Mouse (Mus musculus) frontal cortex, adult (tissue): ENCODE data around the gene 4933407L21Rik.

Experiments
- ATAC-seq: cut with Nextera tagmentation; 2 replicates; pipeline ENCODE4 v1.9.2; 2017; ENCODE audit warnings: mild to moderate bottlenecking, moderate library complexity, mixed read lengths; ENCODE audit not compliant: low TSS enrichment

Gene 4933407L21Rik

DNA sequence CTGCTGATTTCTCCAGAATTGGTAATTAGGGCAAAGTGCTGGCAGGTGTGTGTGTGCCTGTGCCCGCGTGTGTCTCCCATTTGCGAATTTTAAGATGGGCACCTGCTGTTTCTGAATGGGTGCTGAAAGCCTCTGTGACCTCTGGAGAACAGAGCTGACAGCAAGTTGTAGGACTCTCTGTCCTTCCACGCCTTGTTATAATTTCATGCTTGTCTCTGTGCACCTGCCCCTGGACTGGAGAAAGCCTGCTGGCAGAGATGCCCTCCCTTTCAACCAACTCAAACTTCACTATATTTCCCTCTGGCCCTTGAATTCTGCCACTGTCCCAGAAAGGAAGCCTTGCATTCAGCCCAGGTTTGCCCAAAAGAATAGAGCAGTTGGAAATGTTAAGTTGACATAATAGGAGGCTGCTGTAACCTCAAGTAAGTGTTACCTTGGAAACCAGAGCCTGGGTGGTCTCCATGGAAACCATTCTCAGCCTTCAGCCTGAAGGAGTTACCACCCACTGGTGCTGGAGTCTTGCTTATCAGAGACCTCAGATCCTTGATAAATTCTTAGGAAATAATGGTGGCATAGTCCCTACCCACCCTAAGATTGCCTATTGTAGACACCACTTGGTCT lies 11.3 kb upstream of the 4933407L21Rik start:
- ATAC-seq: peak; percentile 85

DNA sequence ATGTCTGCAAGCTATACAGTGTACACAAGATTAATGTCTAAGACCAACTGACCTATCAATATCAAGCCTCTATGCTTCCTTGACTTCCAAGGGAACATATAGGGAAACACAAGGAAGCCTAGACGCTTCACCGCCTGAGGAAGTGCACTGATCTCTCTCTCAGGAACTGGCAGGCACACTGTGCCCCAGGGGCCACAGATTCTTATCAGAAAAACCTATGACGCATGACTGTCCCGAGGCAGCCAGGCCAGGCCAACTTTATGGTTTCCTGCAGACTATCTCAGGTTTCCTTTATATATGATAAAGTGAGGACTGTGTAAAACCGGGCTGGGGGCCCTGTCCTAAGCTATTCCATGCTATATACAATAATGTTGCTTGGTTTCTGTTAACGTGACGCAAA lies 8.7 kb upstream of the 4933407L21Rik start:
- ATAC-seq: no peak

DNA sequence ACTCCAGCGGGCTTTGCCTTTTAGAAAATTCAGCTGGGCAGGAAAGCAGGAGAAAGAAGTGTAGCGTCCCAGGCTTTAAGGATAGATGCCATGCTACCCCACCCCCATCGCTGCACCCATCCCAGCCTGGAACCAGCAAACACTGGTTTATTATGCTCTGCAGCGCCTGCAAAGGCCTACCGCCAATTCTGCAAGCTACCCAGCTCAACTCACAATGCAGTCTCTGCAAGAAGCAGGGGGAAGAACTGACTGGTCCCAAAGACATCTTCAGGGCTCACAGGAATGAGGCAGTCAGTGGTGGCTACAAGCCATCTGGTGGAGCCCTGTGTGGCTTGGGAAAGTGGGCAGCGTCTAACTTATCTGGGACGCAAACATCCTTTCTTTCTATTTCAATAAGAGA lies 6.6 kb upstream of the 4933407L21Rik start:
- peak; percentile 44 for ATAC-seq

DNA sequence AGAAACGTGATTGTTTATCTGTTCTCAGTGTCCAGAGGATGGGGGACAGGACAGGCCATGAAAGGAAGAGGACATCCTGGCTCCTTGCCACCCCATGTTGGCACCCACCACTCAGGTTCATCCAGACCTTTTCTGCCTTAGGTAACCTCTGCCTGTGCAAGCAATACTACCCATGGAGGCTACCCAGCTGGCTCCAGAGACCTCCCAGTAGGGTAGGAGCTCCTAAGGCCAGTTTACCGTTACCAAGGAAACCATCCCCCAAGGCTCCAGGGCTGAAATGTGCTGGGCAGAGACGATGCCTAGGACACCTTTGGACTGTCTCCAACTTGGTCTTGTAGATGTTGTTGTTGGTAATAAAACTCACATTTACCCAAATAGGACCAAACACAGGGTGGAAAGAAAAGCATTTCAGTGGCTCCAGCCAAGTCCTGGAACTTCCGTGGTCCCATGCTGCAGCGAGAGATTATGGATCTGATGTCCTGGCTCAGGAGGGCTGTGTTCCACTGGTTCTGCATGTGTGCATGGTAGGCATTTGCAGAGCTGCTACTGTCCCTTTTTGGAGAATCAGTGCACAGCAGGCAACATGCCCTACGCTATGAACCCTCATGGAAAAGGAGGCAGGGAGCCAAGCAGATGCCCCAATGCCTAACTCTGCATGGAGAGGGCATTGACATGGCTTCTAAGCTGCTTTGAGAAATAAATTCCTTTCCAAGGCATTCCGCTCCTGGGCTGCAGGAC lies 6.0 kb upstream of the 4933407L21Rik start:
- peak; percentile 9; the same call in 1 of the 2 replicates for ATAC-seq

DNA sequence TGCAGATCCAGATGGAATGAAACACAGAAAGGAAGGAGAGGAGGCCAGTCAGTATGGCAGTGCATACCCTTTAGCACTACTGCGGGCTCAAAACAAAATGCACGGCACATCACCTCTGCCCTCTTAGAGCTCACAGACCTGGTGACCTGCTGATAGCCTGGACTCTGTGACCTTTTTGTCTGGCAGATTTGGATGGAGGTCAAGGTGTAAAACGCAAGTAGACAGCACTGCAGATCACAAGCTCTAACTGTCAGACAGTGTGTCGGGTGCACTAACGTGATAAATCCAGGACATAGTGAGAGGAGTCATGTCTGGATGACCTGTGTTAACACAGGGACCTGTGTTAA lies 5.4 kb upstream of the 4933407L21Rik start:
- ATAC-seq: no peak

DNA sequence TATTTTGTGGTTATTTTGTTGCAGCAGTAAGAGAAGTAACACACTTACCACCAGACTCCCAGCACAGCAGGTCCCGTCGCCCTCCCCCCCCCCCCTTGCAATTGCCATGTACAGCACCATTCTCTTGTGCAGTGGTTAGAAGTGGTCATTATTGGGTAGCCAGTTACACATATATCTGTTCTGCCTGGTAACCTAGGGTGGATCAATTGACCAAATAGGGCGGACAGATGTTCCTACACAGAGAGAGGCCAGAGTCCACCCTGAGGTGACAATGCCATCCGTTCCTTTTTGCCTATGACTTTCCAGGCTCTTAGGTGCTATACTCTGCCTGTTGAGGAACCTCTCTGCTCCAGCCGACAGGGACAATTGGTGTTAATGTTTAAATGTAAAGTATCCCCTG lies 3.1 kb upstream of the 4933407L21Rik start:
- no peak for ATAC-seq

DNA sequence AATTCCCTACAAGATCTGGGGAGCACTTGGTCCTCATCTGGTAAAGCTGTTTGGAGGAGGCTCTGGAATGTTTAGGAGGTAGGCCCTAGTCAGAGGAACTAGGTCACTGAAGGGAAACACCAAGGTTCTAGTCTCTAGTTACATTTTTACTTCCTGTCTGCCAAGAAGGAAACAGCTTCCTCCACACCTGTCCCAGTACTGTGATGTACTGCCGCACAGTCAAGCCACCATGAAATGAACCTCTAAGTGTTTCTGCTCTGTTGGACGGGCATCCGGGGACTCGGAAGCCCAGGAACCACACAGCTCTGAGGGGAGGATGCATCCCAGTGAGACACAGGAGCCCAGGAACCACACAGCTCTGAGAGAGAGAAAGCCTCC lies 394 bp downstream of the 4933407L21Rik start:
- ATAC-seq: peak; percentile 42

DNA sequence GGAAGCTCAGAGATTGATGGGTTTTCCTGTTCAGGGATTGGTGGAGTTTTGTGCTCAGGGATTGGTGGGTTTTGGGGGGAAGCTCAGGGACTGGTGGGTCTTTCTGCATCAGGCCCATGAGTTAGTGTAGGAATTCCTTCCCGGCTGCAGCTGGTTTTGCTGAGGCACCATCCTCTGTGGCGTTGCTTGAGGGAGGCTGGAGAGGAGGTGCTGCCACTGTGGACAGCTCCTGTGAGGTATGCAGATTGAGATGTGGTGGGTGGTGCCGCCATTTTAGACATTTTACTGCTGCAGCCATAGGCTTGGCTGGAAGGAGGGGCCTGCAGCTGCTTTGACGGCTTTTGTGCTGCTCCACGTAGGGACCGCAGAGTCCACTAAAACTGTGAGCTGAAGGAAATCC lies 1.1 kb downstream of the 4933407L21Rik start:
- no peak for ATAC-seq

DNA sequence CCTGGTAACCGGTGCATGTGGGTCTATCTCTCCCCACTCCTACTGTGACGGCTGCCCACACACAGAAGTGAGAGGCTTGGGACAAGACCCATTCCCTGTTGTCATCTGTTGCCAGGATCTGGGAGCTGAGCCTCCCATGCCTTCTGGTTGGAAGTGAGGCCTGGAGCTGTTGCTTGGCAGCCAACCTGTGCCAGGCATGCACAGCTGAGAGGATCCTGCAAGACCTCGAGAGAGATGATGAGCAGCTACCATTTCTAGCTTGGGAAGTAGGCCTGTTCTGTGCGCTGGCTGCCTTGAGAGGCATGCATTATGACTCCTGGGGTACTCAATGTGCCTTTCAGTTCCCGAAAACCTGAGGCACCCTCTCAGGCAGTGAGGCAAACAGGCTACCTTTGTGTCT lies 2.9 kb downstream of the 4933407L21Rik start:
- peak; percentile 58 for ATAC-seq

DNA sequence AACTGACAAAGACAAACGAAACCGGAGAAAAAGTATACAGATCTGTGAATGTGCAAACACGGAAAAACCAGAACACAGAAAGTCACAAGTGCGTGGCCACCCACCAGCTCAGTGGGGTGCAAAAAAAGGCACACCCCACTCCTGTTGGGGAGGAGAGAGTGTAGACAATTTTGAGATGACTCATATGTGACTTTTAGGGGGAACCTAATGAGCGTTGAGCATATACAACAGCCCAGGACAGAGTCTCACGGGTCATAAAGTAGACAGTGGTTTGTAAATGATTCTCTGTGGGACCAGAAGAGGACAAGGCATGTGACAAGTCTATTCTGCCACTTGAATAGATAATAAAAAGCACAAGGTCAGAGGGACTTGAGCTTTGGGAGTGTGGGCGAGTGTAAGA lies 4.9 kb downstream of the 4933407L21Rik start:
- no peak for ATAC-seq

DNA sequence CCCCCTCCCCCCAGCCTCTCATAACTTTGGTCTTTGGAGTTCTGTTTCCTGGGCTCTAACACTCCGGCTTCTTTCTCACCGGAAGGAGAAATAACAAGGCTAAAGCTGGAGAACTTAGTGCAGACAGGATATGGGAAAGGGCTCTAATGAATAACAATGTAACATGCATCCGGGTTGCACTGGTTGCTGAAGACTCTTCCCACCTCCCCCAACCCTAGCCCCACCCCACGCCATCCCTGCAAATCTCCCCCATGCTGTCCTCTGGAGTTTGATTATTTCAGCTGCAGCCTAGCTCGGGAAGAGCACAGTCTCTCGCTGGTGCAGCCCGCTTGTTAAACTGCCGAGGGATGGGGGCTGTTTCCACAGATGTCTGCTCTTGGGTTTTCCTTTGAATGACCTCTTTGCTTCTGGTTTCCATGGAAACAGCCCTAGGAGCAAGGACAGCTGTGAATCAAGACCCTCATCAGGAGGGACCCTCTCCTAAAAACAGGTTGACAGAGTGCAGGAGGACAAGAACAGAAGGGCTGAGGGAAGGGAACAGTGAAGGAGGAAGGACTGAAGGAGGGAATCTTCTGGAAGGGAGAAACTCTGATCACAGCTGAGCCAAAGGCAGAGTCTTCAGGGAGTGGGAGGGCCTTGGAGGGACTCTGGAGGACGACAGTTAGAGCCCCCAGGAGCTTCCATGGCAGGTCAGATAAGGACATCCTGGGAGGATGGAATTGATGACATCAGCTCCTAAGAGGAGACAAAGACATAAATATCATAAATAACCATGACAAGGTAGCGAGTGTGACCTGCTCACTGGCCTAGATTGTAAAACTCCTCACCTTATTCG lies 5.6 kb downstream of the 4933407L21Rik start:
- ATAC-seq: peak; percentile 28

DNA sequence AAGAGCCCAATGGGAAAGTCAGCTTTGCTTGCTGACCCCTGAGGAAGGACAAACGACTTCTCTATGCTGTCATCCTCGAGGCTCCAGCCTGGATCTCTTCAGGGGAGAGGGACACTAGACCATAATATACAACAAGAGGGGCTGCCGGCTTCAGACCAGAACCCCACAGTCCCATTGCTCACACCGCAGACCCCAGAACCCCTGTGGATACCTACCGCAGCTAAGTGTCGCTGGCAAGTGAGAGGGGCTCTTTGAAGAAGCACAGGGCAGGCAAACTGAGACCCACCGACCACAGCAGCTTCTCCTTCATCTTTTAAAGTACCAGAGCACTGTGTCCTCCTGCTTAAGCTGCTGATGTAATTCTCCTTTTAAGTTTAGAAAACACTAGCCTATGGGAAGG lies 6.3 kb downstream of the 4933407L21Rik start:
- no peak for ATAC-seq

DNA sequence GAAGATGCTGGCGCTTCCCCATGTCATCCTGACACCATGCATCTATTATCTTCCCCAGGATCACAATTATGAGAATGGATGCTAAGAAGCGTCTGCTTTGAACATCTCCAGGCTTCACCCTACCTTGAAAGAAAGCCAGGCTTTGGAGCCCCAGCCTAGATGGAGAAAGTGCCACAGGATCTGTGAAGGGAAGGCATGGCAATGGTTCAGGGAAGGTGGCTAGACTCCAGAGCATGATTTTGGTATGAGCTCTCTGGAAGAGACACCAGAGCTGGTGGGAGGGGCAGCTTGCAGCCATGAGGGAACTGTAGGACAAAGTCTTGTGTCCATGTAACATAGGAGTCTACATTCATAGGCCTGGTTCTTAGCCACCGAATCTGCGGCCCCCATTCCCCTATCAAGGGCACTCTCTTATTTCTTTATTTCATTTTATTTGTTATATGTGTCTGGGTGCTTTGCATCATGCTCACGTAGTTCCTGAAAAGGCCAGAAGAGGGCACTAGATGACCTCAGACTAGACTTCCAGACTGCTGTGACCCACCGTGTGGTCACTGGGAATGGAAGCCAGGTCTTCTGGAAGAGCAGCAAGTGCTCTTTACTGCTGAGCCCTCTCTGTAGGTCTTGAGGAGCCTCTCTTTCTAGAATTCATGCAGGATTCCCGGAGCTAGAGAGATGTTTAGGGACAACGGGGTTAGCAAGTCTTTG lies 7.0 kb downstream of the 4933407L21Rik start:
- no peak for ATAC-seq

DNA sequence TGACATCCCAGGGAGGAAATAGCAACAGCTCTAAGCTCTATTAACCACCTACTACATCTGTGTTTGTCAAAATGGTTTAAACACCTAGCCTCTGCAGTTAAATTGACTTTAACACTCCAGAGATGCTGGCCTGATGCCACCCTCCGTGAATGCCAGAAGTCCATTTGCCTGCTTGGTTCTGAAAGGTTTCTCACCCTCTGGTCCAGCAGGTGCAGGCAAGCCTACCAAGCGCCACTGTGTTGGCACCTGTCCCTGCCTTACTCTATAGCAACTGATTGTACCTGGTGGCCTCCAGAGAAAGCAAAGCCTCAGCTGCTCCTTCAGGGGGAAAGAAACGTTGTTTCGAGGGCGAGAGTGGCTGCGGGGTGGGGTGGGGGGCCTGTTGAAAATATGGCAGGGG lies 8.0 kb downstream of the 4933407L21Rik start:
- no peak for ATAC-seq

DNA sequence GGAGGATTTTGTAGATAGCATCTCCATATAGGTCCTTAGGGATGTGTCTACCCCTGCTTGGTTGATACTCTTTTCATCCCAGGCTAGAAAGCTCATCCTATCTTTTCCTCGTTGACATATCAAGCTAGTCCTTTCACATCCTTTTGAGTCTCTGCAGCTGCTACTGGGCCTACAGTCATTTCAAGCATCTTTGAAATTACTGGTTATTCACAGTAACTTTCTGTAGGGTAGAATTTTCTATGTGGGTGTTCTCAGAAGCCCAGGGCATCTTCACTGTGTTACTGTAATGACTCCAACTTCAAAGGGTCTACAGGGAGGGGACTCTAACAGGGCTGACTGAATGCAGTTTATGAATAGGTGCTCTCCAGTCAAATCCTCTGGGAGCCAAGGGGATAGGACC lies 9.0 kb downstream of the 4933407L21Rik start:
- no peak for ATAC-seq

DNA sequence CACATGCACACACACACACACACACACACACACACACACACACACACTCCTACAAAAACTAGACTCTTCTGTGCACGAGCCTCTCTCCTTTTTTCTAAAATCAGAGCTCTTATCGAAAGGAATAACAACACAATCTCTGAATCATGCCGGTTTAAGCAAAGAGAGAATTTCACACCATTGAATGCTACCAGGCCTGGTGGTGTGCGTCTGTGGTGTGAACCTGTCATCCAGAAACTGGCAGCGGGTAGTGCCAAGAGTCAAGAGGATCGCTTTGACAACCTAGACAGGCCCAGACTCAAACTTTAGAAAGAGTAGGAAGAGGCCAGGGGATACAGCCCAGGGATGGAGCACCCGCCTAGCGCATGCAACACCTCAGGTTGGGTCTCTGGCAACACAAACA lies 14.0 kb downstream of the 4933407L21Rik start:
- ATAC-seq: peak; percentile 62

DNA sequence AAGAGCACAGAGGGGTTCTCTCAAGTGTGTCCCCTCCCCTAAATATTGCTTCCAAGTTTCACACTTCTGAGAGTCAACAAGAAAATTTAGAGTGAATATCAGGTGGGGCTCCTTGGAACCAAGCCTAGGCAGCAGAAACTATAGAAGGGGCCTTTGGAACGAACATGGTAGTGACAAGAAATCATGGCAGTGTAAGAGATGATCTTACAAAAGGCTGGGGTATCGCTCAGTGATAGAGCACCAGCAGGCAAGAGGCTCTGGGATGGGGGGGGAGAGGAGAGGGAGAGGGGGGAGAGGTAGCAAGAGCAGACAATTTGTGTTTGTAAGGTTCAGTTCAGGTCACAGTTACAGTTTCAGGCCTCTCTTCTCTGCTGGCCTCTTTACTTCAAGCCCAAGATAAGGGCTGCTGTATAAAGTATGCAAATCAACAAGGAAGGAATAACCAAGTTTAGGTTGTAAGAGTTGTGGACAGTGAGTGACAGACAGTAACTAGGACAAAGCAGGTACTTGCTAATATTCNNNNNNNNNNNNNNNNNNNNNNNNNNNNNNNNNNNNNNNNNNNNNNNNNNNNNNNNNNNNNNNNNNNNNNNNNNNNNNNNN lies 20.9 kb downstream of the 4933407L21Rik start:
- ATAC-seq: no peak

DNA sequence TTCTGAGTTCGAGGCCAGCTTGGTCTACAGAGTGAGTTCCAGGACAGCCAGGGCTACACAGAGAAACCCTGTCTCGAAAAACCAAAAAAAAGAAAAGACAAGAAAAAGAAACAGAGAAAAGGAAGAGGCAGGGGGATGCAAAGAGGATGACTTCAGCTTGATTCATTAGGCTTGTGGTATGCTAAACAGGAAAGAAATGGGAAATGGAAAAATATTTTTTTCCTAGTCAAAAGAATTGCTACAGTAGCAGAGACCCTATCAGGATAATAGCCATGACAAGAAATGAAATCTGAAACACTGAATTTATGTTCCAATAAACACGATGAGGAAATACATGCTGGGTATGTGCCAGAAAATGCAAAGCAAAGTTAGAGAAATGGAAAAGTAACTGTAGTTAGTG lies 26.9 kb downstream of the 4933407L21Rik start:
- no peak for ATAC-seq

DNA sequence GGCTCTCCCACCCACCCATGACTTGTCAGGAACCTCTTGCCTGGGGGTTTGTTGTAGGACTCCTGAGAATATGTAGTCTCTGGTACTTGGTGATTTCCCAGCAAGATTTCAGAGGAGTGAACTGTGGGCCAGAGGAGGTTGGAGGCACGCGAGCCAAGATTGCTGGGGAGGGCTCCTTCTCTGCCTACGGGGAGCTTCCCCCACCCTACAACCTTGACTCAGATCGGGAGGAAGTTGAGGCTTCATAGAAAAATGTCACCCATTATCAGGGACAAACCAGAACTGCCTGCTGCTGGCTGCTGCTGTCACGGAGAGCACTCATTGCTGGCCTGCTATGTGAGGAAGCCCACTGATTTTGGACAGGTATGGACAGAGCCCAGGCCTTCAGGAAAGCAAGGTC lies 29.0 kb downstream of the 4933407L21Rik start:
- no peak for ATAC-seq

DNA sequence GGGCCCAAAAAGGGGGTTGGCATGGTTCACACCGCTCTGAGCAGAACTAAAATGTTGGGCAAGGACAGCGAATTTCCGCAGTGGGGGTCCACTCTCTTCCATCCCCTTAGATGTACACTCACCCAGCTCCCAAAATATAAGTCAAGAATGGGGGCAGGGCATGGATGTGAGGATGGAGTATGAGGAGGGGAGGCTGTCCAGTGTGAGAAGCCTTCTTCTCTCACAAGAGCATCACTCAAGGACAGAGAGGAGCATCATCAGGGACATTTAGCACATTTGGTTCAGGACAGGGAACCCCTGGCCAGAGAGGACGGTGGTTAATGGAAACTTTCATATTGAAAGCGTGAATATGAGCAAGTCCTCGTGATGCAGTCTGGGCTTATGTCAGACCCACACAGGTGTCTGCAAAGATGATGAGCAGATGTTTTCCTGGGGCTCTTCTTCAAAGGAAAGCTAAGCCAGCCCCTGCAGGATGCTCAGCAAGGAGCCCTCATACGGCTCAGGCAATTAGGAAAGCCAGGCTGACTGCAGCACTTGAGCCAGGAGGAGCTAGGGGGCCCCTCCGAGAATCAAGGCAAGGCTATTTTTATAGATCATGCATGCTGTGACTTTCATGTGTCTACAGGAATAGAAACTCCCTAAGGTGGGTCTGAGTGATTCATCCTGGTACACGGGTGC lies 29.8 kb downstream of the 4933407L21Rik start:
- peak; percentile 82 for ATAC-seq

DNA sequence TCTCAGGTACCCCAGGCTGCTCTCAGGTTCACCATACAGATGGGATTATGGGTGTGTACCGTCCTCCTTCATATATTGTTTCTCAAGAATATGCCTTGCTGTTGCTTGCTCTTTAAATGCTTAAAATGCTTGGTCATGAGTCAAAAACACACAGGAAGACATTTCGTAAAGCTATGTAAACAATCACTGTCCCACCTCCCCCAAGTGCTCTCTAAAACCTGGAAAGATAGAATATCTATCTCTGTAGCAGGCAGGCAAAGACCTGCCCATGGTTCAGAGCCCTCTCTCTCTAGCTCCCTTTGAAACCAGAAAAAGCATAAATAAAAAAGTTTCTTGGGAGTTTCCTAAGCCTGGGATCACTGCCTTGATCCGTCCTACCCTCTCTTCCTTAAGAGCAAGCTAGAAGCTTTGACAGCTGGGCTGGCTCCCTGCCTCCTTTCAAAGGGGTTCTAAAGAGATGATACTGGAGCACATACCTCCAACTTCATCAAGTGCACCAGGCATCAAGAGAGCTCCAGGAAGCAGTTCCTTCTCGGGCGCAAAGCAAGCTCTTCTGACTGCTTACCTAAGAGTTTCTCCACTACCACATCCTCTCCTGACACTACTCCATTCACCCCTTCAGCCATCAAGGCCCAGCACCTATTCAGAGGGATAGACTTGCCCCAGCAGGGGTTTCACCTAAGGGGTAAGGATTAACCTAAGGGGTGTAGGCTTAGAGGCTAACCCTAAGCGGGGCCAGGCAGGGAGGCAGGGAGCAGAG lies 31.0 kb downstream of the 4933407L21Rik start:
- ATAC-seq: no peak
